Mouse (Mus musculus) cerebellum, adult 18-20 months (tissue): ENCODE results near the gene Gabrb2.
A peak's percentile ranks its signal among the peaks of the same experiment; 100 is the strongest.

Source experiments
- DNase-seq, 2 experiments: peaks; one replicate each; pipeline ENCODE4 v3.0.0; 2021

Gene Gabrb2

DNA sequence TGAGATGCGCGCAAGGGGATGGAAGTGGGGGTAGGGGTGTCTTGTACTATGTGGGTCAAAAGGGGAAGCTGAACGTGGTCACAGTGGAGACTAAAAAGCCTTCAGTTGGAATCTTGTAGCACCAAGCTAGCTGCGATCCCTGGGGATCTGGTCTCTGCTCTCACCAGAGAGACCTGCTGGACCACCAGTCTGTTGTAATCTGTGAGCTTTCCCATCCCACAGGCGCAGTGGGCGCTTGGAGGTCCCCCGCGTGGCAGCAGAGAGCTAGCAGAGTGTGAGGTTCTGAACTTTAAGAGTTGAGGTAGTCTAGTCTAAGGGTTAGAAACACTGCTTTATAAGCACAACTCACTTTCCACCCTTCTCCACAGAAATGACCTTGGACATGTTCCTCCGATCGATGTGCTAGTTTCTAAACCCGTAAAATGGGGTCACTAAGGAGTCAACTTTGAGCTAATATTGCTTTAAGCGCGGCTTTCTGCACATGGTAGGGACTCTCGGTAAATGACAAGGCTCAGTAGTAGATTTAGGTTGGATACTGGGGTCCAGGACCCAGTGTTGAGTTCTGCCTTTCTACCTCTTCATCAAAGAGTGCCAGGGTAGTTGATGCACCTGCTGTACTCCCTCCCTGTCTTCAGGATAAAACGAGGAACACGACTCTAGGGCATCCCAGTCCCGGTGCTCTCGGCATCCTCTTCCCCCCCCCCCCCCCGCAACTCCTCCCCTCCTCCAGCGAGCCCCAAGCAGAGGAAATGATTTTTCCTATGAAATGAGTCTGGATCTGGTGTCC lies at the start of gene Gabrb2:
Gabrb2 (plus strand) TSS at position 762 of the 787 bp plus-strand sequence.
- peak; percentile 36 to 58 for DNase-seq

DNA sequence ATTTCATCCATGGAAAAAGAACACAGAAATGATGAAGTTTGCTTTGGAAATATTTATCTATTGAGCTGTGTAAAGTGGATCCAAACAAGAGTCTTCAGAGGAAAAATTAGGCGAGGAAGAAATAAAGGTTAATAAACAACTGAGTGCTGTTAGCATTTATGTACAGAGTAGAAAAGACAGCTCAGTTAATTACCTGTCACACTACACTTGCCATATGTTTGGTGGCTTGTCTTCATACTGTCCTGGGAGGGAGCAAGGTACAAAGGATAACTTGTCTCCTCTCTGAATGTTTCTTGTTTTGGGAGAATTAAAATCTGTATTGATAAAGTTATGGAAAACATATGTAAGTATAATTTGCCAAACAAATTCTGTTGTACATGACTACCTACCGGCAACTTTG lies 40.6 kb upstream of the Gabrb2 start:
- no peak for DNase-seq

DNA sequence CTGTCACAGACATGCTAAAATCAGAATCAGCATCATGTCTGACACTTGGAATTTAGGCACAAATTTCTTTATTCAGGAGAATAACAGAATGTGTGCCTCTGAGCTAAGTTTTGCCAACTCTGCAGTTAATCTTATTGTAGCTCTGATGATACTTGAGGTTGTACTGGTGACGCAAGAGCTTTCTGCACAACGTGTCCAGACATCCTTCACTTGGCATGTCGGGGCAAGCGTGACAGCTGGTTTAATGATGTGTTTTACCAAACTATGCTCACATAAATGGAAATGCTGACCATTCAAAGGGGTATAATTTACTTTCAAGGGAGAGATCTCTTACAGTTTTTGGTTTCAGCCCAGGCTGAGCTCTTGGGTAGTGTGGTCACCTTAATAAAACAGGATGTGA lies 33.1 kb upstream of the Gabrb2 start:
- no peak for DNase-seq

DNA sequence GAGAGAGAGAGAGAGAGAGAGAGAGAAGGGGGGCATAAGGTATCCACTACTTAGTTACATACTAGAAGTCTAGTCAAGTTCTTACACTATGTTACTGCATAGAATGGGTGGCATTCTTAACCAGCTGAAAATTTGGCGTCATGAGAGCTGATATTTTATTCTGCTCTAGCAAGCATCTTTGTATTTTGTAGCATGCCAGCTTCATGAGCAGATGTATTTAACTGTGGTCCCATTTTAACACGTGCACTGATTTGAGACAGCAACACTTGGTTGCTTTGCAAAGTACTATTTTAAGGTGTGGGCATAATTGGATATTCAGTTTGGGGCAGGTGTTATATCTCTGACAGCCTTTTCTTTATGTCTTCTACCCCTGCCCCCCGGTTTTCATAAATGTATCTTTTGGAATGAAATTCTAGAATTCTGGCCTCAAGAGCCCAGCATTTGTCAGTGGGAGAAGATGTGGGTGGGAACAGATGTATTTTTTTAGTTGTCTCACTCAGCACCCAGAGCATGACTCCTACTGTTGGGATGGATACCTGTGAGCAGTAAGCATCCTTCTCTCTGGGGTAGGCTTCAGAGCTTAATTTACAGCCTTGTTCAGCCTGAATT lies 28.8 kb upstream of the Gabrb2 start:
- DNase-seq = no peak

DNA sequence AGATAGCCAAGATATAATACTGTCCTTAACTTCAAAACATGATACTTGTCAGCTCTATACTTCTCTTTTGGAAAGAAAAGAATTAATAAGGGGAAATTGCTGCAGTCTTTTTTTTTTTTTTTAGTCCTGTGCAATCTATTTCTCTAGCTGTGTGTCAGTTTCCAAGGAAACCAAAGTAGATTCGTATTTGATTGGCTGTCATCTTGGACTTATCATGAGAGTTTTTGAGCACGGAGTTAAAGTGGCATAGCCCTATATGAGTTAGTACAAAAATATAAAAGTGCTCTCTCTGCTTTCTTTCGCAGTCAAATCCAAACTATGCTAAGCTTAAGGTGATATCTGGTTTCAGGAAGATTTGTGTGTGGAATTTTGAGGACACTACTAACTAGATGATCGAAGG lies 26.1 kb upstream of the Gabrb2 start:
- no peak for DNase-seq

DNA sequence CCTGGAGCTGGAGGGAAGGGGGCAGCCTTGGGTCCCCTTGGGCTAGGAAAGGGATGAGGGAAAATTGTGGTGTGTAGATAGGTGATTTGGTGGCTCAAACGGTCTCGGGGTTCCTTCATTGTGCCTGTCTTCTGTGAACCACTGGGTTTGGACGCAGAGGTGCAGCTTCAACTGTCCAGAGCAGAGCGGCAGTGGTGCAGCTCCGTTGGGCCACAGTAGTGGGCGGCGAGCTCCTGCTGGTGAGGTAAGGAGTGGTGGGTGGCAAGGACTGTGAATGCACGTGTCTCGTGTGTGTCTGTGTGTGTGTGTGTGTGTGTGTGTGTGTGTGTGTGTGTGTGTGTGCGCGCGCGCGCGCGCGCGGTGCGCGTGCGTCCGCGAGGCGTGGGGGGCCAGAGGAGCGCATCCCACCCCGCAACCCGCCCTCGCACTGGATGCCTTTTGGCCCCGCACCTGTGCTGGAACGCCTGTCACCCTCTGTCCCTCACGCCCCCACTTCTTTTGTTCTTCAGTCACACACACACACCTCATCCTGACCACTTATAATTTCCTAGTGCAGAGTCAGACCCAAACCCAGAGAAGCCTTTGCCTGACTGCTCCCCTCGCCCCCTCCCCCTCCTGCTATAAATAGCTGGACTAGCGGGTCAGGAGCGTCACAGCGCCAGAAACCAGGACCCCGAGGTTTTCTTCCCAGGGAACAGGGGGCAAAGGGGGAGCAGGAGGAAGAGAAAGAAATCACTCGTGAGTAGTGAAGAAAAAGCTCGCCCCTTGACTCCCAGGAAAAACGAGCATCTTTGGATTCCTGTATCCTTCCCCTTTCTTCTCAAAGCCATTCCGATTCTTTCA lies 455 bp downstream of the Gabrb2 start:
- peak; percentile 72 to 78 for DNase-seq

DNA sequence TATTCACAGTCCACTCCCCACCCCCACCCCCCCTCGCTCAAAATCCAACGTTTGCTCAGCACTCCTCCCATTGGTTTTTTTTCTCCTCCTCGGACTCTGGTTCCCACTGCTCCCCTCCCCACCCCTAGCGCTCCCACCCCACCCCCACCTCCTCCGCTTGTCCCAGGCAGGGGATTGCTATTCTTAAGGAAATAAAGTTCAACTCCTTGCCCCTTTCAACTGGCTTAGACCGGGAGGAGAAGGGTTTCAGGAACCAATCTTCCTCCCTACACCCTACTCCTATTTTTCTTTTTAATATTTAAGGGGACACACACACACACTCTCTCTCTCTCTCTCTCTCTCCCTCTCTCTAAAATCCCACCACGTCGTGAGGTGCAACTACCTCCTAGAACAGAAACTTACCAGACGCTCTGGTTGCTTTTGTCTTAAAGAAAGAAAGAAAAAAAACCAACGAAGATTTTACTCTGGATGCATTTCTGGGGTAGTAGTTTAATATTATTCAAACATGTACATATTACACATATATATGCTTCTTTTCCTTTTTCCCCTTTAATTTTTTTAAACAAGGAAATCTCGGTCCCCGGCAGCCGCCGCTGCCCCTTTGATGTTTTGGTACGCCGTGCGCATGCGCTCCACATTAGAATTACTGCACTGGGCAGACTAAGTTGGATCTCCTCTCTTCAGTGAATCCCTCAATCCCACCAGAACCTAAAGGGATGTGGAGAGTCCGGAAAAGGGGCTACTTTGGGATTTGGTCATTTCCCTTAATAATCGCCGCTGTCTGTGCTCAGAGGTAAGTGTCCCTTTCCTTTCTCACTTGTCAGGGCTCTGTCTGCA lies 1.3 kb downstream of the Gabrb2 start:
- peak; percentile 79 to 86 for DNase-seq

DNA sequence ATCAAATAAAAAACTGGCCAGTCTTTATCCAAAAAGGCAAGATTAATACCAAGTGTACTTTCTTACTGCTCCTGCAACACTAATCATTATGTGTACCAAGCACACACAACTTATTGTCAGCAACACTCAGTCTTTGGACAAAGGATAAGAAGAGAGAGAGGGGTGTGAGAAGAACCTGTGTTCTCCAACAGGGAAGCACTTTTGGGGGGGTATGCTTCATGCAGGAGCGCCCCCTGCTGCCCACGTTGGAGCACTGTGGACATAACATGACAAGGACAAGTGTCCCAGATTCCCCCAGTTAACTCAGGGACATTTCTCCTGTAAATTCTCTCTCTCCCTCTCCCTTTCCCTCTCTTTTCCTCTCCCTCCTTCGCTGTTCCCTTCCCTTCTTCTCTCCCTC lies 3.7 kb downstream of the Gabrb2 start:
- peak; percentile 76 to 81 for DNase-seq

DNA sequence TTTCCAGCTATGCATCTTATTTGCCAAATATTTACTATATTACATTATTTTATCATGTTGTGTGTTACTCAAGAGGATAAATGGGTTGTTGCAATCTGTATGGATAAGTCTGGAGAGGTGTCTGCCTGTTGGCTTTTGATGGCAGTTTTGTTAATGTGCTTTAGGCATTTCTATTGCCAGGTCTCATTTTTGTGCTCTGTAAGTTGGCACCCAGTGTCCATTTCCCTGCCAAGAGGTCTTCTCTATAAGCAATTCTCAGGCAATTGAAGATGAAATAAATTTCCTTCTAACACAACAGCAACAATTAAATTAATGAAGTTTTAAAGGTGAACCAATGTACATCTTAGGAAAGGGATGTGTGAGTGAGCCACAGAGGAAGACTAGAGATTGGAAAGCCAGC lies 11.9 kb downstream of the Gabrb2 start:
- peak; percentile 74 to 81 for DNase-seq

DNA sequence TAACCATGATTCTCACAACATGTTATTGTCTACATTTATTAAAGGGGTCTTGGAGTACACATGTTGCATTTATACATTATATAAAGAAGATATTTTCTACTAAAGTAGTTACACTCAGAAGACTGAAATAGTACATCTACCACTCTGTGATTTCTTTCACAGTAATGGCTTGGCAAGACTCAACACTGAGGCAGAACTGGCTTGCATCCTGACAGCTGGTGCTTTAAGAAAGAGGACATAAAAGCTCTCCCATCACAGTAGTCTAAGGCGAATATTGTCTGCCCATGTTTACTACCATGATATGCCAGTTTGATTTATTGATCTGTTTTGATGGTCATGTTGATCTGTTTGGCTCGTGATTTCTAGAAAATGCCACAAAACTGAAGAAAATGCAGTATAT lies 19.4 kb downstream of the Gabrb2 start:
- DNase-seq = no peak

DNA sequence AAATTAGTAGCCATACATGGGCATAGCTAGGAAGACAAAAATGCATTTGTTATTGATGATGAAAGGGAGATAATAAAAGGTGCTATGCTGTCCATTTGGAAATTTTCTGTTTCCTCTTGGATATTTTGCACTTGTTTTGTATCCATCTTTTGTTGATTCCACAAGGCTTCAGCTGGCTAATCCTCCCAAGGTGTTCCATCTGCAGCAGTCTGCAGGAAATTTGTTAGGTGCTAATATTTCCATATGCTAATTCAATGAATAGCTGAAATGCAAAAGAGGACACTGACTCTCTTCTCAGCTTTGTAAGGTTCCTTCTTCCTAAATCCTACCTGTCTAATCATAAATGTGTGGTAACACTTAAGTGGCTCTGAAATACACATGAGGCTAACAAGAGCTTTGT lies 24.1 kb downstream of the Gabrb2 start:
- peak in 1 of 2 experiments; percentile 42 for DNase-seq

DNA sequence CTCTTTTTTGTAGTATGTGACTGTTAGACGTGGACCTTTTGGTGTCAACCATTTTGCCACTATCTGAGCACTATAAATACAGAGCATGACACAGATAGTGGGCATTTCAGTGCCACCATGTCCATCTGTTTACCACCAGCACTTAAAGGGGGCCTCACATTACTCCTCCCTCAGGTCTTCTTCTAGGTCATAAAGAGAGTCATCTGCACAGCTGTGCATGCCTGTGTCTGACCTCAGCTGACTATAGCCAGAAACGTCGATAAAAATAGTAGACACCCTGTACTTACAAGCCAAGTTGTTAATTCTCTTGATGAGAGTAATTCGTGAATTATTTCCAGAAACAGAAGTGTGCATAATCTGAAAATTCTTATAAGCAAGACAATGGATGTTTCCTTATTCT lies 29.4 kb downstream of the Gabrb2 start:
- no peak for DNase-seq

DNA sequence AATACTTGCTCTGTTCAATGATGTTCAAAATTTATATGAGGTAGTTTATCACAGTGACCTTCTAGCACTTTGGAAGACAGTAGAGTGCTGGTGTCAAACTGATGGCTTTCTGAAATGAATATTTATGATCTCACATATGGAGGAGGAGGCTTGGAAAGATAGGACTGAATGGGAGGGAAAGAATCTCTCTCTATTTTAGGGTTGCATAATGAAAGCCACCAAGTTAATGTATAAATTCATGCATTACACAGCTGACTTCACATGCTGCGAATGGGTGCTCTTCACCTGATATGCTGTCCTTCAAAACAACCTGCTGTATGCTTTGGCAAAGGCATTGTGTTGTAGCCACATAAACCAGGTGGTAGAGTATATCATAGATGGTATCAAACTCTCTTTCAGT lies 44.6 kb downstream of the Gabrb2 start:
- no peak for DNase-seq

DNA sequence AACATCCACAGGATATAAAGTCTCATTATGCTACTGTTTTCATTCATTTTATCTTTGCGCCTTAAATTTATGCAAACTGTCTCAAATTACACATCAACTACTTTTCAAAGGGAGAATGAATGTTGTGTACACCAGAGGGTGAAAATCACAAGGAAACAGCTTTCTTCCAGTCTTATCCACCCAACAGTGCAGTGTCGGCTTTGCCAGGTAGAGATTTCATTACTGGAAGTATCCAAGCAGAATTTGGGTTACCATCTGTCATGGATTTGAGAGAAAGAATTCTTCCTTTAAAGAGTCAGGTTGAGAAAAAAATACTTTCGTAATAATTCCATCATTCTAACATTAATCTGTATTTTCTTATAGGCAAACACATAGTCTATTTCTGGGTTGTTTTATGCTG lies 48.8 kb downstream of the Gabrb2 start:
- DNase-seq = peak; percentile 63 to 80

DNA sequence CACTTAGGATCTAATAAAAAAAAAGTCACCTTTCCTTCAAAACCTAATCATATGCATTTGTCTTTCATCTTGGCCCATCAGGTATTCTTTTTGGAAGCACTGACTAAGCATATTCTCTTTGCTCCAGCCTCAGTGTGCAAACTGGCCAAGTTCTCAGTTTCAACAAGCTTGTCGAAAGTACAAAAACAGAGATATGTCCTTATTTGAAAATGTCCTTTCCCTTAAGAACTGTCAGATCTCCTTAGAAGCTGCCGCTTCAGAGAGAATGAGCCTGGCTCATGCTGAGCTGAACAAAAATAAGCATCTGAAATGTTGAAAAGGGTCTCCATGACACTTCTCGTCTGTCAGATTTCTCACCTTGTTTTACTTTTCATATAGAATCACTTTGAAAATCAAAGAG lies 55.0 kb downstream of the Gabrb2 start:
- DNase-seq = no peak

DNA sequence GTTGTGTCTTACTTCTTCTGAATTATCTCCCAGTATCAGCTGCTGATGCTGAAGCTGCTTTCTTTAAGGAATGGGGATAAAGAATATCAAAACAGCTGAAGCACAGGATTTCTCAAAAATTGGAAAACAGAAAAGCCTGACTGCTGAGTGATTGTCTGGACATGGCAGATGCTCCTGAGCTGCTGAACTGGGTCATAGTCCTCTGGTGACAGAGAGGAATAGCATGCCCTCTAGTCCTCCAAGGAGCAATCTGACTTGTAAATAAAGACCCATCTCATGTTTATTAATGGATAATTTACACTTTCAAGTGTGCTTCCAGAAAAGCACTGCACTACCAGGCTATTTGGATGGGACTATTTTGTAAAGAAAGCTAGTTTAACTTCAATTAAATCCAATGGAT lies 68.1 kb downstream of the Gabrb2 start:
- peak in 1 of 2 experiments; percentile 55 for DNase-seq

DNA sequence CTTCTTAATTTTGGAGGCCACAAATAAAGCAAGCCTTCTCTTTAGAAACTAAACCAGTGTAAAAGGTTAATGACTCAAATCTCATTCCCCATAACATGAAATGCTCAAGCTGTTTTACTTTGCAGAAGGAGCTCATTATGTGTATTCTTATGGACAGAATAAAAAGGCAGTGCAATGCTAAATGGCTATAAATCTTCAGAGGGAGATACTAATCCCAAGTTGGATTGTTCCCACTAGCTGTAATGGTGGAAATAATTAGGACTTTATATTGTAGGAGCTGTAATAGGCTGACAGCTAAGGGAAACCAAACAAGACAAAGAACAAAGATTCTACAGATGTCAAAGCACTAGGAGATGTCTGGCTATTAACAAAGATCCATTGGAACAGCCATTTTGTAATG lies 81.6 kb downstream of the Gabrb2 start:
- DNase-seq = no peak

DNA sequence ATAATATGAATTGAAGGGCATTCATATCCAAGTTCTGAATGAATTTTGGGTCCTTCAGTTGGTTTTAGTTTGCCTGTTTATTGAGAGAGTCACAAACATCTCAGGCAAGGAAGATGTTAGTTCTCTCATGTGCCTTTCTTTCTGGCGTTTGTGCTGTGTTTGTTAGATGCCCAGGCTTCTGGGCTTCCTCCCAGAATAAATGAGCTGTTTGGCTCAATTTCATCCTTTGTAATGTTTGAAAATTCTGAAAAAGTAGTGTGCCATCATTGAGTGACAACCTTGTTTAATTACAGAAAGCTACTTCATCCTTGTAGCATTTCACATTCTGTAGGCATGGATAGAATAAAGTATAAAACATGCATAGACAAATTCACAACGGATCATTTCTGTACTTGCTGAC lies 85.9 kb downstream of the Gabrb2 start:
- peak; percentile 46 to 49 for DNase-seq

DNA sequence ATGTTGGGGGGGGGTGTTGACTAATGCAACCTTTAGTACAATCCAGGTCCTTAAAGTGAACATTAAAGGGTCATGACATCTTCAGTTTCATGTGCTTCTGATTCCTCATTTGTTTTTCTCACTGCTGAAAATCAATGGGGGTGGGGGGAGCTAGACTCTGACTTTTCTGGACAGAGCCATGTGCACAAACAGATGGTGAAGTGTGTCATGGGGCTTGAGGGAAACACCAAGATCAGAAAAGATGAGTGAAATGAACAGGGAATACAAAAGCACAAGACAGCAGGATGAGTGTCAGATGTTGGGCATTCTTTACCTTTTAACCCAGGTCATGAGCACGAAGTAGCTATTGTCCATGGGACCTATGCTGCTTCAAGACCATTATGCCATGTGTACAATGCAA lies 86.4 kb downstream of the Gabrb2 start:
- DNase-seq = peak; percentile 72 to 82

DNA sequence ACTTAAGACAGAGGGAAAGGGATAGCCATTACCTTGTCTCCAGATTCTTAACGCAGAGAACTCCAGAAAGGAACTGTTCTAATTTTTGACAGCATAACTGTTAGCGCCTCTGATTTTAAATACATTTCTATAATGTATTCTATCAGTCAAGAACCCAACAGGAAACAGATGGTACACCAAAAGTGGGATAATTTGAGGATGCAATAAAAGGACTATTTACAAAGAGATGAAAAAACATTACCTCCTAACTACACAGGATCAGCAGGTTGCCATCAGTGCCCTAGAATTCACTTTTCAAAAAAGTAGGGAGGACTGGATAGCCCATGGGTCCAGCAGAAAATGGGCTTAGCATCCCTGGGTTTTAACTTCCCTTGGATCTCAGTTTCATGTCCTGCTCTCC lies 102.4 kb downstream of the Gabrb2 start:
- DNase-seq = no peak

DNA sequence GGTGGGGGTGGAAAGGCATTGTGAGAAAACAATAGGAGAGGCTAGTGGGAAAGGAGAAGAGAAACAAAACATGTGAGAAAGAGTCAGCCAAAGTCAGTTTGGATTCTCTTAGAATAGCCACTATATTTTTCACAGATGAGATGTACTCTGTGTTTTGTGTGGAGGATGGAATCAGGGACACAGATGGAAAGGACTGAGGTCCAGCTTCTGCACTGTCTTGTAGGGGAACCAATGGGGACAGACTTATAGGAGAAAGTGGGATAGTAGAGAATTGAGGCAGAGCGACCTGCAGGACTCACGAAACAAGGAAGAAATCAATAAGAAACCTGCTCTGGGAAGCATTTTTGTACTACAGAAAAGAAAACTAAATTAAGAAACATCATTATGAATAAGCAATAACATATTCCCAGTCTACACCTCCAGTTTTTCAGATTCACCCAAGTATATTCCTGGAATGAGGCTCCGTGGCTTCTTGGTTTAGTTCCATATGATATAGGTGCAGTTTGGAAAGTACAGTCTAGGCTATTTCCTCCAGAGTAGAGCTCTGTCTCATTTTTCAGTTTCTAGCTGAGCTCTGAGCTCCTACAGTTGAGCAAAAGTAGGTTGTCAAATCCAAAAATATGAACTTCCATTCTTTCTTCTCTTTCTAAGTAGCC lies 108.8 kb downstream of the Gabrb2 start:
- no peak for DNase-seq

DNA sequence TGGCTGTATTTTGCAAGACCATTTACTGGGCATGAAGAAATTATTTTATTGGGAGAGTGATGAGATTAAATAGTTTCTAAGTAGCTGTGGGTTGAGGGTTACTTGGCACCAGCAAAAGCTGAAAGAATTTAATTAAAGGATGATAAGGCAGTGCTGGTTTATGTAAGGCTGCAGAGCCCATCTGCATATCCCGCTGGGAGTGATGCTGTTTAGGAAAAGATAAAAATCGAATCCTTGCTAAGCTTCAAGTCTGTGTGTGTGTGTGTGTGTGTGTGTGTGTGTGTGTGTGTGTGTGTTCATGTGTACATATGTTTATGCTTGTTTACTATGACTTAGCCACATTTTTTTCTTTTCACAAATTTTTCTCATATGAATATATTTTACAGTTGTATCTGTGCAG lies 113.0 kb downstream of the Gabrb2 start:
- DNase-seq = peak; percentile 29 to 37
